Mouse (Mus musculus): ENCODE results near the gene Krt84.

DNA sequence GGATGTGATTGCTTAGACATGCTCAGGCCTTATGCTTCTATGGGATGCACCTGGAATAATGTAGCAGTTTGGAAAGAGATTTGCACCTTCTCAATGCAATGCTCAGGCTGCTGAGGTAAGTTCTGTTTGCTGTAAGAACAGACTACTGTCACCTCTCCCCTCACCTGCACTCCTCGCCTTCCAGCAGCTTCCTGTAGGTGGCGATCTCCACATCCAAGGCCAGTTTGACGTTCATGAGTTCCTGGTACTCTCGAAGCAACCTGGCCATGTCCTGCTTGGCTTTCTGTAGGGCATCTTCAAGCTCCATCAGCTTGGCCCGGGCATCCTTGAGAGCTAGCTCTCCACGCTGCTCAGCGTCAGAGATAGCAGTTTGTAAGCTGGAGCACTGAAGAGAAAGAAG is 35.2 kb upstream of the Krt84 start:
- TF ChIP-seq CTCF (IDR thresholded peaks at IDR 0.05; ENCODE audit: borderline replicate concordance, insufficient read depth, low read length) (peak; percentile 39; the same call in 1 of the 2 replicates), POLR2A (IDR thresholded peaks at IDR 0.05; ENCODE audit: low read depth, low read length) (no peak)
